Mouse (Mus musculus): ENCODE measurements around the gene Auts2.

DNA sequence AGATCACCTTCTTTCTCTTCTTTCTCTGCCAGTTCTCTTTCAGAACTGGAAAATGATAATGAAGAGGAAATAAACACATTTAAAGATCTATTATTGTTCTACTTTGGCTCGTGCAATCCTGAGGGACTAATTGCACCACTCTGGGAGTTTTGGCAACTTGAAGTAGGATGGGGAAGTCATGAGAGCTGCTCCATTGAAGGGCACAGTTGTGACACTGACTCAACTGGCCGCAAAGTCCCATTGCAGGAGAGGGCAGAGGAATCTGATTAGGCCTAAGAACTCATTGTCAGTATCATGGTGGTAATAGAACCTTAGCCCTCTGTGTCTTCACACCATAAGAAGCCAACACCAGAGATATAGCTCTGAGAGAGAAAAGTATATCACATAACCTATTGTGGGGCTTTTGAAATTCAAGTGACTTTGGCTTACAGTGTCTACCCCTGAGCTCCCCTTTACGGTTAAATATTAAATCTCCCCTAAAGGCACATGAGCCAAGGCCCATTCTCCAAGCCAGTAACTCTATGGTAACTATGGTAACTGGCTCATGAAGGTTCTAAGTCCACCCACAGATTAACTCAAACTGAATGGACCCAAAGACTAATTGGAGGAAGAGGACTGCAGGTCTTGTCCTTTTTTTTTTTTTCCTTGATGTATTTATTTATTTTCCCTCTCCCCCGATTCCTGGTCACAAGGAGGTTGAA, 358.6 kb downstream of the Auts2 start:
- no peak for TF ChIP-seq ZC3H11A (IDR thresholded peaks at IDR 0.05; ENCODE audit: borderline replicate concordance, low read depth, low read length)
- TF ChIP-seq ZNF384 (IDR thresholded peaks at IDR 0.05; ENCODE audit: low read depth, low read length): no peak
- no peak for TF ChIP-seq HCFC1 (IDR thresholded peaks at IDR 0.05; ENCODE audit: borderline replicate concordance, insufficient read depth, low read length)
- TF ChIP-seq MAFK (IDR thresholded peaks at IDR 0.05; ENCODE audit: insufficient read depth, low read depth, low read length): no peak
- TF ChIP-seq CHD2 (IDR thresholded peaks at IDR 0.05; ENCODE audit: low read depth, low read length): no peak
